Mouse (Mus musculus): Measurements from ENCODE around the gene Bmper. TPM values are rescaled to one million over a fixed set of nuclear protein-coding genes. Genes with fewer than 3 reads are reported as not detected.

Gene Bmper
- polyA plus RNA-seq, 1 experiment from 2014 or later = 21.0 TPM

DNA sequence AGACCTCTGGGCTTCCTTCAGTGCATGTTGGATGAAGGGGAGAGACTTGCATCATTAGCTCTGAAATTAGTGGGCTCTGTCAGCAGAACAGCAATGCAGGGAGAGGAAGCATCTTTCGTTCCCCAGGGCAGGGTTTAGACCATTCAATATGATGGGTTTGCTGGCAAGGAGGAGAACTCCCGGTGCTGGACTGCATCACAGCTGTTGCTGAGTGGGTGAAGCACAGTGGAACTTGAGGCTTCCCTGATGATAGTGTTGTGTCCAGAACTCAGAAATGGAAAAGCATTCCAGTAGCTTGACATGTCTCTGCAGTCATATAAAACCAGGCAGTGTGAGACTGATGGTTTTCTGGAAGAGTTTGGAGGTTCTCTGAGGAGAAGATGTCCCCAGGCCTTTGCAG, 90.0 kb downstream of the Bmper start:
- Histone ChIP-seq H3K27me3 (ENCODE audit: insufficient read depth, low read length) (no peaks in the 10 kb centered on the region), H3K27ac (ENCODE audit: low read length) (no peak overlapping the region), H3K4me2 (replicated peaks; ENCODE audit: low read depth, low read length) (no peak overlapping the region), H3K36me3 (ENCODE audit: insufficient read depth, low read length) (no peaks in the 10 kb centered on the region), H3K9ac (replicated peaks; ENCODE audit: low read length) (no peak overlapping the region), H3K4me3 (ENCODE audit: low read length) (no peak overlapping the region), H3K9me3 (ENCODE audit: low read length) (no peaks in the 10 kb centered on the region), H3K4me1 (ENCODE audit: insufficient read depth, low read length) (no peaks in the 10 kb centered on the region)
- WGBS = 63% methylated on average over 2 of the region's 2 CpGs
- no peak for ATAC-seq (ENCODE audit: low FRiP score, low TSS enrichment)

DNA sequence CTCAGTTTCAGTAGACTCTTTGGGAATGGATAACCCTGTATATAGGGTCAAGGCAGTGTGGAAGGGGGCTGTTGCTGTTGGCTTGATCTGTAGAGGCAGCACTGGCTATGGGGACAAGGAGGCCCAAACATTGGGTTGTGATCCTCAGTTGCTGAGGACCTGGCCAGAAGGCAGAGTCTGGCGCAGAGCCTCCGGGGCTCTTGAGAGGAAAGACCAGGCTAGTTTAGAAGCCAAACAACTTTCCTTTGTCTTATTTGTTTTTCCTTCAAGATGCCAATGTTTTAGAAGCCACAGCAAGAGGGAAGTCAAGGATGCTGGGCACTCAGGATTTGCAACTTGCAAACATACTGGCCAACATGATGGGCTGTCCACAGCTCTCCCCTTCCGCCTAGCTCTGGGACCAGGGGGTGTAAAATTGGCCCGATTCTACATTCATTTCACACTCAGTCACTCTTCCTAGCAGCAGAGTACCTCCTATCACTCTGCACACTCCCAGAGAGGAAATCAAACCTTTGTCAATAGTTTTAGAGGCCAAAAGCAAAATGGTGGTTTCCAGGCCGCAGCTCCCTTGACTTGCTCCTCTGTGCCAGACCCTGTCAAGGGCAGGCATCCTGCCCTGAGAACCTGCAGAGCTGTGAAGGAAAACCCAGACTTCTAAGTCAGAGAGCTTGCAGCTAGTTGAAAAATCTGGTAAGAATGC, 92.9 kb downstream of the Bmper start:
- ATAC-seq (ENCODE audit: low FRiP score, low TSS enrichment) = no peak
- Histone ChIP-seq H3K36me3 (ENCODE audit: insufficient read depth, low read length) (no peaks in the 10 kb centered on the region), H3K4me1 (ENCODE audit: insufficient read depth, low read length) (no peaks in the 10 kb centered on the region), H3K27ac (ENCODE audit: low read length) (no peak overlapping the region), H3K4me2 (replicated peaks; ENCODE audit: low read depth, low read length) (no peak overlapping the region), H3K4me3 (ENCODE audit: low read length) (no peak overlapping the region), H3K9ac (replicated peaks; ENCODE audit: low read length) (no peak overlapping the region), H3K9me3 (ENCODE audit: low read length) (no peaks in the 10 kb centered on the region), H3K27me3 (ENCODE audit: insufficient read depth, low read length) (no peaks in the 10 kb centered on the region)
- 93% methylated on average over 5 of the region's 5 CpGs for WGBS

DNA sequence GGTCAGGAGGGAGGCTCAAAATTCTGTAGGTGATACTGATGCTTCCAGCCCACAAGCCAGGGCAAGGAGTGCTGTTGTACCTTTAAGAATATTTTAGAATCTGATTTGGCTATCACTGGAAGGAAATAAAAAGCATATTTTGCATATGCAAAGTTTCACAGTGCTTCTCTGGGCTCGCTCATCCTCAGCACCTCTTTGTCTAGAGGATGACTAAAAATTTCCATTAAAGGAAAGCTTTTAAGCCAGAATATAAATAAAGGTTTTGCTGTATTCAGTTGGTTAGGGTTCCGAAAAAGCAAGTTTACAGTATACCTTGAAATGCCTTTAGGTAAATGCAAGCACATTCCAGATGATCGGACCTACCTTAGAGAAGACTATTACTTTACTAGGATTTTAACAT, 105.0 kb downstream of the Bmper start:
- Histone ChIP-seq H3K4me2 (replicated peaks; ENCODE audit: low read depth, low read length) (no peak overlapping the region), H3K4me1 (ENCODE audit: insufficient read depth, low read length) (no peaks in the 10 kb centered on the region), H3K9me3 (ENCODE audit: low read length) (no peaks in the 10 kb centered on the region), H3K27ac (ENCODE audit: low read length) (no peak overlapping the region), H3K9ac (replicated peaks; ENCODE audit: low read length) (no peak overlapping the region), H3K27me3 (ENCODE audit: insufficient read depth, low read length) (no peaks in the 10 kb centered on the region), H3K4me3 (ENCODE audit: low read length) (no peak overlapping the region), H3K36me3 (ENCODE audit: insufficient read depth, low read length) (no peaks in the 10 kb centered on the region)
- whole genome bisulfite sequencing = 93% methylated on average over 3 of the region's 3 CpGs
- no peak for ATAC-seq (ENCODE audit: low FRiP score, low TSS enrichment)

DNA sequence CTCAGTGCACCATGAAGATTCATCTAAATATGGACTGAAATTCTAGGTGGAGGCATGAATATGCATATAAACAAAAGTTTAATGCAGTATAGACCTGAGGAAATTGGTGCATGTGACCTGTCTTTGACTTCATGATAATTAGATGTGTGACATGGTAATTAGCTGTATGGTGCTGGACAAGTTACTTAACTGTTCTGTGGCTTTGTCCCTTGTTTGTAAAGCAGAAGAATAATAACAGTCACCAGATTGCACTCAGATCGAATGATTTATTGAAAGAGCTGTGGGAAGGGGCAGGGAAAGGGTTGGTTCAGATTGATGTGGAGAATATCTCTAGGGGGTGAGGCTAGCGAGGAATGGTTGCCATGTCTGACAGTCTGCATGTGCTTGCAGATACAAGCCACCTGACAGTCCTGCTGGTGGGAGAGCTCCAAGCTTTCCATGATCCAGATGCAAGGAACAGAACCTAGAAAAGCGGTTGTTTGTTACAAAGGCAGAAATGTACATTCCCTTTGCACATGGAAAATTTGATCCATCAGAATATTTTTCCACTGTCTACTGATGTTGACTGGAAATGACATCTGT, 110.3 kb downstream of the Bmper start:
- Histone ChIP-seq H3K9me3 (ENCODE audit: low read length) (no peaks in the 10 kb centered on the region), H3K9ac (replicated peaks; ENCODE audit: low read length) (no peak overlapping the region), H3K27ac (ENCODE audit: low read length) (no peak overlapping the region), H3K27me3 (ENCODE audit: insufficient read depth, low read length) (no peaks in the 10 kb centered on the region), H3K36me3 (ENCODE audit: insufficient read depth, low read length) (no peaks in the 10 kb centered on the region), H3K4me3 (ENCODE audit: low read length) (no peak overlapping the region), H3K4me2 (replicated peaks; ENCODE audit: low read depth, low read length) (no peak overlapping the region), H3K4me1 (ENCODE audit: insufficient read depth, low read length) (no peaks in the 10 kb centered on the region)
- no peak for ATAC-seq (ENCODE audit: low FRiP score, low TSS enrichment)
- whole genome bisulfite sequencing = 67% methylated on average over 3 of the region's 3 CpGs

DNA sequence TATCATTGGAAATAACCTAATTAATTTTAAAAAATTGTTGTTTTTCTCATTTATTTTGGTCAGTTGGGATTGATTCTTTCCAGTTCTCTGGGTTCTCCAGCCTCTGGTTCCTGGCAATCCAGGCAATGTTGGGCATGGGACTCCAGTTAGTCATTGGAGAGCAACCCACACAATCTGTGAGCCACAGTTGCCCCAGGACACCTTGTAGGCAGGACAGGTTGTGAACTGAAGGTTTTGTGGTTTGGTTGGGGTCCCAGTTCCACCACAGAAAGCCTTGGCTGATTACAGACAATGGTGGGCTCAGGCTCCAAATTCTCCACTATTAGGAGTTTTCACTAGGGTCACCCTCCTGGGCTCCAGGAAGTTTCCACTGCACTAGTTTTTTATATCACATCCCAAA, 117.7 kb downstream of the Bmper start:
- no peak overlapping the region for H3K4me2 ChIP-seq (replicated peaks; ENCODE audit: low read depth, low read length)
- no peaks in the 10 kb centered on the region for H3K36me3 ChIP-seq (ENCODE audit: insufficient read depth, low read length)
- H3K4me1 ChIP-seq (ENCODE audit: insufficient read depth, low read length) = no peaks in the 10 kb centered on the region
- no peaks in the 10 kb centered on the region for H3K27me3 ChIP-seq (ENCODE audit: insufficient read depth, low read length)
- H3K27ac ChIP-seq (ENCODE audit: low read length) = no peak overlapping the region
- no peak overlapping the region for H3K4me3 ChIP-seq (ENCODE audit: low read length)
- no peaks in the 10 kb centered on the region for H3K9me3 ChIP-seq (ENCODE audit: low read length)
- no peak for ATAC-seq (ENCODE audit: low FRiP score, low TSS enrichment)
- no peak overlapping the region for H3K9ac ChIP-seq (replicated peaks; ENCODE audit: low read length)

DNA sequence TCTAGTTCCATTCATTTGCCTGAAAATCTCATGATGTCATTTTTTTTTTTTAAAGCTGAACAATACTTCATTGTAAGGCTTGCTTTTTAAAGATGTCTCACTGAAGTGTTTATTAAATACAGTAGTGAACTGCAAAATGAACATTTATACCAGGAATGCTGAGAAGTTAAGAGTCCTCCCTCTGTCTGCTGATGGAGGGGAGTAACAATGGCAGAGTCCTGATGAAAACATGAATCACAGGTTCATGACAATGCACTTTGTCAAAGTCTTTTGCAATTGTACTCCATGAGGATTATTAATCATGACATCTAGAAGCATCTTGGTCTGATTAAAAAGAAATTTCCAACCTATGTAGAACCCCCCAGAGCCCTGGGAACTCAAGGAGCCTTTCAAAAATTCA, 118.4 kb downstream of the Bmper start:
- no peaks in the 10 kb centered on the region for H3K4me1 ChIP-seq (ENCODE audit: insufficient read depth, low read length)
- no peak overlapping the region for H3K9ac ChIP-seq (replicated peaks; ENCODE audit: low read length)
- H3K36me3 ChIP-seq (ENCODE audit: insufficient read depth, low read length) = no peaks in the 10 kb centered on the region
- no peak overlapping the region for H3K27ac ChIP-seq (ENCODE audit: low read length)
- H3K9me3 ChIP-seq (ENCODE audit: low read length) = no peaks in the 10 kb centered on the region
- H3K4me2 ChIP-seq (replicated peaks; ENCODE audit: low read depth, low read length) = no peak overlapping the region
- no peaks in the 10 kb centered on the region for H3K27me3 ChIP-seq (ENCODE audit: insufficient read depth, low read length)
- ATAC-seq (ENCODE audit: low FRiP score, low TSS enrichment) = no peak
- H3K4me3 ChIP-seq (ENCODE audit: low read length) = no peak overlapping the region

DNA sequence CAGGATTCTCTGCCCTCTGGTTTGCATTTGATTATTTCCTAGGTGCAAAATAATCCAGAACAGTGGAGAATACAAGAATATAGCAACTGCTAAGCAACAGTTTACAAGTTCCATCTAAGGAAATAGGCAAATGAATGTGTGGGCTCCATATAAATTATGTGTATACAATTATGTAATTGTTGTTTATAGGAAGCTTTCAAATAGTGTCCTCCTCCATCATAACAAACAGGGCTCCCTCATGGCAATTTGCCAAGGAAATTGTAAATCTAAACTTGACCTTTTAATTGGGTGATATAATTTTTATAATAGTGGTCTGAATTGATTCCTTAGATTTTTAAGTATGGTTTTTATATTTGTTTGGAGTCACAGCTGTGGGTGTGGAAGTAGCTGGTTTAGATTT, 121.5 kb downstream of the Bmper start:
- Histone ChIP-seq H3K27ac (ENCODE audit: low read length) (no peak overlapping the region), H3K9me3 (ENCODE audit: low read length) (no peaks in the 10 kb centered on the region), H3K4me1 (ENCODE audit: insufficient read depth, low read length) (no peaks in the 10 kb centered on the region), H3K36me3 (ENCODE audit: insufficient read depth, low read length) (no peaks in the 10 kb centered on the region), H3K27me3 (ENCODE audit: insufficient read depth, low read length) (no peaks in the 10 kb centered on the region), H3K9ac (replicated peaks; ENCODE audit: low read length) (no peak overlapping the region), H3K4me3 (ENCODE audit: low read length) (no peak overlapping the region), H3K4me2 (replicated peaks; ENCODE audit: low read depth, low read length) (no peak overlapping the region)
- ATAC-seq (ENCODE audit: low FRiP score, low TSS enrichment) = no peak

DNA sequence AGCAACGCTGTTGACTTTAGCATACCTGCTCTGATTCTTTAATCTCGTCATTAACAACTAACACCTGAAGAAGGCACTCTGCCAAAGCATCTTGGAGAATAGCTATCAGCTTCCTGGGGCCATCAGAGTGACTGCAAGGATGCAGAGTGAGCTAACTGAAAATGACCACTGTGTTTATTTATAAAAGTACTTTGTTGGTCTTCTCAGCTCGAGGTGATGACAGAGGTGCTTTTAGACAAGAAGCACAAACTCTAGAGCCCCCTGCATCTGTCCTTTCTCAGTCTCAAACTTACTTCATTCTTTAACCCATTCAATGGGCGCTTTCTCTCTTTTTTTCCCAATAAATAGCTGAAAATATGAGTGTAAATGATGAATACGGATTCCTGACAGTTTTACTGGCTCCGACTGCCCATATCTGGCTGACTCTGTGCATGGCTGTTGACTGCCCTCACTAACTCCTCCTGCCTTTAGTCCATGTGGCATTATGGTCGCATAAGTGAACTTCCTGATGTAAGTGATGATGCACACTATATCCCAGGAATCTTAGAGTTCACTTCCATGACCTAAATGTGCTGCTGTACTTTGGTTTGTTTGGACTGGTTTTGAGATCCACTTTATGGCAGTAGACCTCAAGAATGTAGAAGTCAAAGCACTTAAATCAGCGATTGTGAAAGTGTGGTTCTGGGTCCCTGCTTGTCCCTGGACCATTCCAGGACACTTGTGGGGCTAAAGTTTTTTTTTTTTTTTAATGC, 122.4 kb downstream of the Bmper start:
- H3K9me3 ChIP-seq (ENCODE audit: low read length) = no peaks in the 10 kb centered on the region
- H3K4me3 ChIP-seq (ENCODE audit: low read length) = no peak overlapping the region
- no peaks in the 10 kb centered on the region for H3K4me1 ChIP-seq (ENCODE audit: insufficient read depth, low read length)
- ATAC-seq (ENCODE audit: low FRiP score, low TSS enrichment) = no peak
- no peak overlapping the region for H3K27ac ChIP-seq (ENCODE audit: low read length)
- WGBS = 54% methylated on average over 8 of the region's 8 CpGs
- H3K27me3 ChIP-seq (ENCODE audit: insufficient read depth, low read length) = no peaks in the 10 kb centered on the region
- no peaks in the 10 kb centered on the region for H3K36me3 ChIP-seq (ENCODE audit: insufficient read depth, low read length)
- H3K9ac ChIP-seq (replicated peaks; ENCODE audit: low read length) = no peak overlapping the region
- no peak overlapping the region for H3K4me2 ChIP-seq (replicated peaks; ENCODE audit: low read depth, low read length)

DNA sequence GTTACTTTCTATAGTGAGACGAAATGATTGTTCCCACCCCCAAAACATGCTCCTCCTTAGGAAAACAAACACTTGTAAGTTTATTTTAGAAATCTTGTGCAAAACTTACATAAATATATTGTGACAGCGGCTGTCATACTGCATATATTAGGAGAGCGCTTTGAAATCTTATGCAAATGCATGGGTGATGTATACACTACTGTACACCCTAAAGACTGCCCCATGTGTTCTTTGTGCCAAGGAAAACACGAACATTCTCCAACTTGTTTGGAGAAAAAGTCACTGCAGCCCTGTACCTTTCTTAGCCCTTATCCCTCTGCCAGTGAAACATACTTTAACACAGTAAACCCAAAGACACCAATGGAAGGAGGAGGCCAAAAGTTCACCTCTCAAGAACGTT, 126.7 kb downstream of the Bmper start:
- H3K4me3 ChIP-seq (ENCODE audit: low read length) = no peak overlapping the region
- H3K4me1 ChIP-seq (ENCODE audit: insufficient read depth, low read length) = no peaks in the 10 kb centered on the region
- H3K9ac ChIP-seq (replicated peaks; ENCODE audit: low read length) = no peak overlapping the region
- H3K36me3 ChIP-seq (ENCODE audit: insufficient read depth, low read length) = no peaks in the 10 kb centered on the region
- no peaks in the 10 kb centered on the region for H3K9me3 ChIP-seq (ENCODE audit: low read length)
- no peak overlapping the region for H3K4me2 ChIP-seq (replicated peaks; ENCODE audit: low read depth, low read length)
- WGBS = 70% methylated on average over 5 of the region's 5 CpGs
- no peak overlapping the region for H3K27ac ChIP-seq (ENCODE audit: low read length)
- ATAC-seq (ENCODE audit: low FRiP score, low TSS enrichment) = no peak
- no peaks in the 10 kb centered on the region for H3K27me3 ChIP-seq (ENCODE audit: insufficient read depth, low read length)

DNA sequence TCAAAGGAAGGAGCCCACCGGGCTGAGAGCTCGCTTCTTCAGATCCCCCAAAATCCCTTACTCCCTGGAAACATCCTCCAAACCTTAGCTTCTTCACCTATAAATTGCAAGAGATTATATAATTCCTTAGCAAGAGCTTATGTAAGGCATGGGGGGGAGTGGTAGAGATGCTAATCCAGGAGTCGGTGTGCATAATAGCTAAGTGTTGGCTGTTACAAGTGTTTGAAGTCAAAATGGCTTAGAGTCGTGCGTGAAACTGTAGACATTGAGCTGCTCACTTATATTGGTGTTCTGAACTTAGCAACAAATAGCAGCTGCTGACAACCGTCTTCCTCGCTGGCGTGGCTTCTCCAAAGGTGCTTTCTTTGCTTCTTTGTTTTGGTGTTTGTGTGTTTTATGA, 128.5 kb downstream of the Bmper start:
- Histone ChIP-seq H3K4me3 (ENCODE audit: low read length) (no peak overlapping the region), H3K27ac (ENCODE audit: low read length) (no peak overlapping the region), H3K4me2 (replicated peaks; ENCODE audit: low read depth, low read length) (no peak overlapping the region), H3K4me1 (ENCODE audit: insufficient read depth, low read length) (no peaks in the 10 kb centered on the region), H3K36me3 (ENCODE audit: insufficient read depth, low read length) (no peaks in the 10 kb centered on the region), H3K27me3 (ENCODE audit: insufficient read depth, low read length) (no peaks in the 10 kb centered on the region), H3K9ac (replicated peaks; ENCODE audit: low read length) (no peak overlapping the region), H3K9me3 (ENCODE audit: low read length) (no peaks in the 10 kb centered on the region)
- WGBS = 88% methylated on average over 8 of the region's 8 CpGs
- no peak for ATAC-seq (ENCODE audit: low FRiP score, low TSS enrichment)

Measured in kidney, embryonic 16.5 days (tissue).